Mouse (Mus musculus): ENCODE measurements at regions not wholly inside any gene's neighbourhood (a gene's known extent, or its start where the extent isn't known, plus 50 kb on each side); places are given as distances from the start of the nearest gene placed in this dataset.

DNA sequence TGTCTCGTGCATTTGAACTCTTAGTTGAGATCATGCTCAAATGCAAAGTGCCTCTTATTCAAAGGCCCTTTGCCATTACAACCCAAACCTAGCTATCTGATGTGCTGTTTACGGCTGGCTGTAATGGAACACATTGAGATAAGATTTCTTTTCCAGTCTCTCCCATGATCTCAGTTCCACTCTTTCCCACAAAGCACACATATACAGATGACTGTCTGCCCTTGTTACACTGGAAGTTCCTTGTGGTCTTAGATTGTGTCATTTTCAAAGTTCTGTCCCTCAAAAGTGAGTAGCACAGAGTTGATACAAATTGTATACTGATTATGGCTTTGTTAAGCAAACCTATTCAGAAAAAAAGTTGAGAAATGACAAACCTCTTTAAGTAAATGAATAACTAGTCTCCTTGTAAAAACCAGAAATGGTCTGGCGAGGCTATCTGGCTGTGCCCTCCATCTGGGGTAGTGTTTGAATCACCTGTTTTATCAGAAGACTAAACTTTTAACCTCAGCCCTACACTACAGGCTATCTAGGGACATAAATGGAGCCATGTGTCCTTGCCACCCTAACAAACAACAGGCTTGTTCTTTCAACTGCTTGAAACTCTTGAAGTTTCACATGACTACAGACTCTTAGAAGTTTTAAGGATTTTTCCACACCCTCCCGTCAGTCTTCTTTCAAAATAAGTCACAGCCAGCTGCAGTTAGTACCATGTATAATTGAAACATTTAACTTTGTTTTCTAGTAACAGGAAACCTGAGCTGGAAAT lies 384.0 kb downstream of the Atp6ap1l start:
- no peak for DNase-seq (ENCODE audit: low spot score)
- Histone ChIP-seq H3K27ac (replicated peaks) (no peak overlapping the region), H3K4me3 (no peak overlapping the region), H3K27me3 (ENCODE audit: low read depth, poor library complexity, severe bottlenecking) (no peaks in the 10 kb centered on the region), H3K36me3 (no peaks in the 10 kb centered on the region), H3K9me3 (replicated peaks) (no peaks in the 10 kb centered on the region), H3K4me1 (no peaks in the 10 kb centered on the region)
- 79% methylated on average over 4 of the region's 4 CpGs for WGBS

DNA sequence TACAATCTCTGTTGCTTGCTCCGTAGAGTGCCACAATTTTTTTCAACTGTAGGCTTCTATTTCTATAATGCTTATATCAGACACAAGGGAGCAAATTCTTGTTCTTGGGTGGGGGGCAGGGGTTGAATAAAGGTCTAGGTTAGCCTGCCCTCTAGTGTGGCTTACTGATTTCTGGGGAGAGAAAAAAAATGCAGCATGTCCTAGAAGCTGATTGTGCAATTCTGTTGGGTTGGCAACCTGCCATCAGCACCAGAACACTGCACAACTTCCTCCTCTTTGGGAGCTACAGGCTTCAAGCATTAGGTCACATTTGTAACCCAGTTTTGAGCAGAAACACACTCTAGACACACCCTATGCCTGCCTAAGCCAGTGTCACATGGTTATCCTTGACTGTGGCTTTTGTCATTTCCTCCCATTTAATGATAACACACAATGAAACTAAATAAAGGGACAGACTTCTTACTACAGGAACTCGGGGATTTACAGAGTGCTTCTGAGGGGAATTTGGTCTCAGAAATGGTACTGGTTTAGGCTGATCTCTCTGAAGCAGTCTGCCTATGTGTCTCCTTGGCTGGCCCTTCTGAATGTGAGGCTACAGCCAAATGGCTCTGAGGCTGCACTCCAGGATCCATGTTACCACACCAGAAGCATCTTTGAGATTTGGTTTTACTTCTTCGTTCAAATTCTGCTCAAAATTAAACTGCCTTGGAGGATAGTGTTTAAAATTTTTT lies 389.2 kb downstream of the Atp6ap1l start:
- H3K9me3 ChIP-seq (replicated peaks) = no peaks in the 10 kb centered on the region
- no peaks in the 10 kb centered on the region for H3K36me3 ChIP-seq
- no peak overlapping the region for H3K27ac ChIP-seq (replicated peaks)
- peaks cover 11% of the 10 kb centered on the region for H3K4me1 ChIP-seq
- H3K4me3 ChIP-seq = no peak overlapping the region
- 81% methylated on average over 3 of the region's 3 CpGs for WGBS
- no peaks in the 10 kb centered on the region for H3K27me3 ChIP-seq (ENCODE audit: low read depth, poor library complexity, severe bottlenecking)
- no peak for DNase-seq (ENCODE audit: low spot score)

DNA sequence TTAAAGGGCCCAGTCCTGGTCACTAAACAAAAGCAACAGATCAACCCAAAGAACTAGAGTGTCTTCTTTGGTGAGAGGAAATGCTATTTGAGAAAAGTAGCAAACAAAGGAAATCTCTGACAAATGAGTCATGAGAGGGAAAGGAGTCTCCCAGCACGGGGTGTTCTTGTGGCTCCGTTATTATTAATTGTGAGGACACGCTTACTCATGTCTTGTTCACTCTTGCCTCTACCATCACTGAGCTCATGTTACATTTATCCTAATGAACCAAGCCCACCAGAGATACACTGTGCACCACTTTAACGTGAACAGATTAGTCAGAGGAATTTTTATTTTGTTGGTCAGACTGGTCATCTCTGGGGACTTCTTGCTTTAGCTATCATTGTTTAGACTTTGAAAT lies 391.3 kb downstream of the Atp6ap1l start:
- Histone ChIP-seq H3K36me3 (no peaks in the 10 kb centered on the region), H3K4me1 (peaks cover 11% of the 10 kb centered on the region), H3K9me3 (replicated peaks) (no peaks in the 10 kb centered on the region), H3K27me3 (ENCODE audit: low read depth, poor library complexity, severe bottlenecking) (no peaks in the 10 kb centered on the region), H3K27ac (replicated peaks) (no peak overlapping the region), H3K4me3 (no peak overlapping the region)
- WGBS = 85% methylated on average over 4 of the region's 4 CpGs
- no peak for DNase-seq (ENCODE audit: low spot score)

DNA sequence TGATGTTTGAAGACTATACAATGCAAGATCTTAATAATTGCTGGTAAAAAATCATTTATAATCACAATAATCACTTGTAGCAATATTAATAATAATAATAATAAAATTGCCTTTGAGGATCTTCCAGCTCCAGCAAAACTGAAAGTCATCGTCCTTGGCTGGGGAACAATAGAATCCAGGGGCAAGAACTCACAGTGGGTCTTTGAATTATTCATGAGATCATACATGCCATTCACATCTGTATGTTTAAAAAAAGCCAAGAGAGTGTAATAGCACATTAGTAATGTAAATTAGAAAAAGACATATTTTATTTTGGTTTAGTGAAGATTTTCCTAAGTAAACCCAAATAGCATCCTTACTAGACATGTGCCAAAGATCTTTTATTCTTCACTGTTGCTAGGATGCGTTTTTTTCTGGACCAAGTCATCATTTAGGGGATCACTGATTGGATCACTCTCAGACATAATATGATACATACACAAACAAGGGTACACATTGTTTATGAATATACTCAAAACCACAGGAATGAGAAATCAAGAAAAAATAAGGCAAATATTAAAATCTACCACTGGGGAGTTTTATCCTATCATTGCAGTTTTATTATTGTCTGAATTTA lies 392.3 kb downstream of the Atp6ap1l start:
- H3K4me3 ChIP-seq = no peak overlapping the region
- H3K27ac ChIP-seq (replicated peaks) = no peak overlapping the region
- DNase-seq (ENCODE audit: low spot score) = no peak
- 69% methylated on average over 2 of the region's 2 CpGs for WGBS
- H3K4me1 ChIP-seq = peaks cover 11% of the 10 kb centered on the region
- H3K9me3 ChIP-seq (replicated peaks) = no peaks in the 10 kb centered on the region
- H3K27me3 ChIP-seq (ENCODE audit: low read depth, poor library complexity, severe bottlenecking) = no peaks in the 10 kb centered on the region
- H3K36me3 ChIP-seq = no peaks in the 10 kb centered on the region

DNA sequence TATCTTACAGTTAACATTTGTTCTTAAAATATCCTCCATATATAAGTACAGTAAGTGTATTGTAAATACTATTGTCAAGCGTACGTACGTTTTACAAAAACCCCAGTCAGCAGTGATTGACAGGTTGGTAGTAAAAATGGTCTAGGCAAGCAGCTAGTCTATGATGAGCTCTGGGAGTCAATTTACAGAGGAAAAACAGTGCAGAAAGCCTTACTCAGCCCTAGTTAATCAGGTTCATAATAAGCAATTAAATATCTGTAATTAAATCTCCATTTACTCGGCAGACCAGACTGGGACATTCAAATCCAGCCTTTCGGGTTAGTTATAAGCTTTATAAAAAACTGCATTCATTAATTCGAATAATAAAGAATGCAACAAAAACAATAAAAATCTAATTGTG lies 394.7 kb downstream of the Atp6ap1l start:
- Histone ChIP-seq H3K4me3 (no peak overlapping the region), H3K4me1 (peaks cover 11% of the 10 kb centered on the region), H3K9me3 (replicated peaks) (no peaks in the 10 kb centered on the region), H3K27me3 (ENCODE audit: low read depth, poor library complexity, severe bottlenecking) (no peaks in the 10 kb centered on the region), H3K27ac (replicated peaks) (no peak overlapping the region), H3K36me3 (no peaks in the 10 kb centered on the region)
- DNase-seq (ENCODE audit: low spot score) = no peak
- WGBS = 87% methylated on average over 6 of the region's 6 CpGs

DNA sequence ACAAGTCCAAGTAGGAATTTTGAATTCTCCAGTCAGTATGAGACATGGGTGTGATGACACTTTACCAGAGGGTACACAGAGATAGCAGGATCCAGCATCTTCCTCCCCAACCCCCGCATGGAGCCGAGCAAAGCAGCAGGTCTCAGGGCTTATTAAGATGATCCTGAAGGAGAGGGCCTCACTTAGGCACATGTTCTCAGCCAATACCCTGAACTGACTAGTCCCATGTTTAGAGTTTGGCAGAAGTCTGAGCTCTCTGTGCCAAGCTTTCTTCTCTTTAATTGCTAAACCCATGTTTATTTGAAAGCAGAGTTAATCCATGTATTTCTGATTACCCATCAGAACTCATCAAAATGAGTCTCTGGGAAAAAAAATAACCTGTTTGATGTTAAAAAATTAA lies 402.0 kb downstream of the Atp6ap1l start:
- no peak for DNase-seq (ENCODE audit: low spot score)
- Histone ChIP-seq H3K27ac (replicated peaks) (no peak overlapping the region), H3K36me3 (no peaks in the 10 kb centered on the region), H3K4me1 (peaks cover 5% of the 10 kb centered on the region; the same call in 1 of the 2 replicates), H3K4me3 (no peak overlapping the region), H3K9me3 (replicated peaks) (no peaks in the 10 kb centered on the region), H3K27me3 (ENCODE audit: low read depth, poor library complexity, severe bottlenecking) (no peaks in the 10 kb centered on the region)
- 83% methylated on average over 2 of the region's 2 CpGs for WGBS

DNA sequence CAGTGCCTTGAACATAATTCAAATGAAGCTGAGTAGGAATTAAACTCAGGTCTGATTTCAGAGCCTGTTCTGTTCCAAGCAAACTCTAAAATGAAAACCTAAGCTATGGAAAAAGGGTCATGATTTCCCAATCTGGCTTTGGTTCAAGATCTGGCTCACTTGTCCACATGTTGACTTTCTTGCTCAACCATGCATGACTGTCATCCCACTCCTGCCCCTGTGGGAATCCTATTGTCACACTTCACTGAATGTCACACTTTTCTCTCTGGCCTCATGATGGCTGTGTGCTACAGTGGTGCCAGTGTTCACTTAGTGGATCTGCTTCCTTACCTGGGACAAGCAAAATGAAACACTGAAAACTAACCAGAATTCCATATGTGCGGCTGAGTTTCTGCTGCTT lies 403.0 kb downstream of the Atp6ap1l start:
- no peaks in the 10 kb centered on the region for H3K27me3 ChIP-seq (ENCODE audit: low read depth, poor library complexity, severe bottlenecking)
- 92% methylated on average over 1 of the region's 1 CpGs for WGBS

DNA sequence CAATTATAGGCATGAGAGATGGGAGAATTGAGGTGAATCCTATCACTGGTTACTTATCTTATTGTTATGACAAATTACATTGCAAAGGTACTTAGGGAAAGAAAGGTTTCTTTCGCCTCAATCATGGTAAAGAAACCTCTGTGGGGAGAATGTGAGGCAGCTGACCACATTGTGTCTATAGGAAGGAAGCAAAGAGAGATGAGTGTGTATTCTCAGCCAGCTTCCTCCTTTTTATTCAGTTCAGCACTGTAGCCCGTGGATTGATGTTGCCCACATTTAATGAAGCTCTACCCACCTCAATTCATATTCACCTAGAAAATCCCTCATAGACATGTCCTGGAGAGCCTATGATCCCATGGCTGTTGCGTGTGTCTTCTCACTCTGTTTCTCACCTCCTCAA lies 406.2 kb downstream of the Atp6ap1l start:
- H3K27ac ChIP-seq (replicated peaks) = no peak overlapping the region
- no peak overlapping the region for H3K4me3 ChIP-seq
- no peaks in the 10 kb centered on the region for H3K27me3 ChIP-seq (ENCODE audit: low read depth, poor library complexity, severe bottlenecking)
- peaks cover 5% of the 10 kb centered on the region; the same call in 1 of the 2 replicates for H3K4me1 ChIP-seq
- no peak for DNase-seq (ENCODE audit: low spot score)
- WGBS = 88% methylated on average over 3 of the region's 3 CpGs
- H3K9me3 ChIP-seq (replicated peaks) = no peaks in the 10 kb centered on the region
- H3K36me3 ChIP-seq = no peaks in the 10 kb centered on the region

More for the DNA sequence above, 403.0 kb downstream of the Atp6ap1l start:
- Histone ChIP-seq H3K9me3 (replicated peaks) (no peaks in the 10 kb centered on the region), H3K27ac (replicated peaks) (no peak overlapping the region), H3K36me3 (no peaks in the 10 kb centered on the region), H3K4me1 (peaks cover 5% of the 10 kb centered on the region; the same call in 1 of the 2 replicates), H3K4me3 (no peak overlapping the region)
- DNase-seq (ENCODE audit: low spot score) = no peak

DNA sequence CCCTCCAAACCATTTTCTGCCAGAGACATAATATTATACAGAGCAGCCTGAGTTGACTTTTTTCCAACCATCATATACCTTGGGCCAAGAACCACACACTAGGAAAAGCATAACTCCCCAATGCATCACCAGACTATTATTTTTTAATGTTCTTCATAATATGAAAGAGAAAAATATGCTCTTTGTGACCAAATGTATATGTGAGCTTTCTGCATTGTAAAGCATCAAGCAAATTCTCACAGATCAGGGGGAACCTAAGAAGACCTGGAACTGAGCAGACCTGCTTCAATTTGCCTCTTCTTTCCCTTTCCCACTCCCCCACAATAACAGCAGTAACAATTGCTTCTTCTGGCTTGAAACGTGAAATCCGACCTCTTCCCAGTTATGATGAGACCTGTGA lies 407.6 kb downstream of the Atp6ap1l start:
- no peak overlapping the region for H3K27ac ChIP-seq (replicated peaks)
- DNase-seq (ENCODE audit: low spot score) = no peak
- 63% methylated on average over 2 of the region's 2 CpGs for WGBS
- no peaks in the 10 kb centered on the region for H3K27me3 ChIP-seq (ENCODE audit: low read depth, poor library complexity, severe bottlenecking)
- H3K4me1 ChIP-seq = peaks cover 5% of the 10 kb centered on the region; the same call in 1 of the 2 replicates
- H3K4me3 ChIP-seq = no peak overlapping the region
- no peaks in the 10 kb centered on the region for H3K36me3 ChIP-seq
- no peaks in the 10 kb centered on the region for H3K9me3 ChIP-seq (replicated peaks)

DNA sequence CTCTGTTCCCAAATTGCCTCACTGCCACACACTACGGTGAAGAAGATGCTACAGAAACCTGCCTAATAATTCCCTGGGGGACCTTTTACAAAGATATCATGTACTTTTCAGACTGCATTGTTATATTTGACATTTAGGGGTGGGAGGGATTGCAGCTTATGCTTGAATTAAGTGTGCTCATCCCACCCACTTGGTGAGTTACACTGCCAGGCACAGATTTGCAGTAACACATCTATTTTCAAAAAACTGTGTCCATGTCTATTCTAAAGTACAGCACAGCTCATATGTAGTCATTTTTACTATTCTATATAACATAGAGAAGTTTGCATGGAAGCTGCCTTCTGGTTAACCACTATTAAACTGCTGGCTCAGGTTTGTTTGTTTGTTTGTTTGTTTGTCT lies 404.3 kb upstream of the Xrcc4 start:
- no peak overlapping the region for H3K27ac ChIP-seq (replicated peaks)
- H3K27me3 ChIP-seq (ENCODE audit: low read depth, poor library complexity, severe bottlenecking) = no peaks in the 10 kb centered on the region
- DNase-seq (ENCODE audit: low spot score) = no peak
- 74% methylated on average over 1 of the region's 1 CpGs for WGBS
- no peaks in the 10 kb centered on the region for H3K4me1 ChIP-seq
- H3K9me3 ChIP-seq (replicated peaks) = no peaks in the 10 kb centered on the region
- H3K36me3 ChIP-seq = no peaks in the 10 kb centered on the region
- H3K4me3 ChIP-seq = no peak overlapping the region

DNA sequence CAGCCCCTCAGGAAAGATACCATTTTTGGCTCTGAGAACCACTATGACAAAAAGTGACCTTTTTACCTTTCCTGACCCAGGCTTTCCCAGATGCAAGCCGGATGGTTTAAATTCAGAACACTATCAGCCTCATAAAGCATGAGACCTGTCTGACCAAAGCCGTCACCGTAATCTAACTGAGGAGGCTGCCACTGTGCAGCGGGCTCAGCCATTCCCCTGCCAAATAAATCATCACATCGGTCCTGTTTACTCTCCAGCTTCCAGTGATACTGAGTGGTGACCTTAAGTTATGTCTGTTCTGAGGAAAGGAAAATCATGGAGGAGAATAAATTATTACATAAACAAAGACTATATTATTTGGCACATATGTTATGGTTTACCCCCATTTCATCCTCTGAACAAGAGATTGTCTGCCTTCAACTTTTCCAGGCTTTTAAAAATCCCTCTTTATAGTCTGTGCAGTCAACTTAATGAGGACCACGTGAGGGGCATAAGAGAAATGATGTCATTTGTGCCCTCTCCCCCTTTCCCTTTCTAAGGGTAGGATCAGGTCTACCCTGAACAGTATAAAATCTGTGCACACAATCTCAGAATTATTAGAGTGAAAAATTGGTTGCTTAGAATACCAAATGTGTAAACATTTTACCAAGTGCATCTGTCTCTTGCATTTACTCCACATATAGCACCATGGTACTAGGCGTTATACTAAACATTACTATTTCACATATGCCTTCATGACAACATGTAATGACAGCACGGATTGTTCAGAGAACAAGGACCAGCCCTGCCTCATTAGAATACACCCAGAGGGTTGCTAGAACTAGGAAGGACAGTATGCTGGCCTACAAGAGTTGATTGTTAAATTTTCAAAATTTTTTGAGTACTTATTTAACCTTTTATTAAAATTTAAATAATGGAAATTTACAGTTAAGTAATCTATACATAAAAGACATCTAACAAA lies 401.9 kb upstream of the Xrcc4 start:
- Histone ChIP-seq H3K27ac (replicated peaks) (no peak overlapping the region), H3K9me3 (replicated peaks) (no peaks in the 10 kb centered on the region), H3K27me3 (ENCODE audit: low read depth, poor library complexity, severe bottlenecking) (no peaks in the 10 kb centered on the region), H3K4me1 (no peaks in the 10 kb centered on the region), H3K4me3 (no peak overlapping the region), H3K36me3 (no peaks in the 10 kb centered on the region)
- 67% methylated on average over 8 of the region's 8 CpGs for WGBS
- DNase-seq (ENCODE audit: low spot score) = no peak

DNA sequence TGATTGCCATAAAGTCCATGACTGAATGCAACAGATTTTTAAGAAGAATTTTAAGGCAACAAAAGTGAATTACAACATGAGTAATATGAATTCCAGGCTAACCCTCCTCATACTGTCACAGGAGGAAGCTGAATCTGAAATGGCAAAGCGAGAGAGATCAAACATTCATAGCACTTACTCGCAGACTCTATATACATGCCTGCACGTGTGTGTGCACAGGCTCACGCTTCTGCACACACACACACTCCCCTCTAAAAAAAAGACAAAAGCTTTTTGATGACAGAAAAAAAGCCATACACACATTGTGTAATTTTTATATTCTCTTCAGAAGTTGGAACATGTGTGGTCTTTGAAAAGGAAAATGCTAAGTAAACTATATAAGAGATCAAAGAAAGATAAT lies 391.1 kb upstream of the Xrcc4 start:
- DNase-seq (ENCODE audit: low spot score) = no peak
- WGBS = 87% methylated on average over 4 of the region's 4 CpGs
- Histone ChIP-seq H3K9me3 (replicated peaks) (no peaks in the 10 kb centered on the region), H3K36me3 (no peaks in the 10 kb centered on the region), H3K4me1 (no peaks in the 10 kb centered on the region), H3K27me3 (ENCODE audit: low read depth, poor library complexity, severe bottlenecking) (no peaks in the 10 kb centered on the region), H3K4me3 (no peak overlapping the region), H3K27ac (replicated peaks) (no peak overlapping the region)

Measured in midbrain, embryonic 10.5 days (tissue).